Mouse (Mus musculus) embryo, embryonic 10 days (tissue): Measurements from ENCODE around the gene Wdr54.

Experiments used
- DNase-seq: peaks from one replicate; pipeline ENCODE4 v3.0.0-alpha.2; 2015; ENCODE audit warnings: low spot score

Wdr54 gene

DNA sequence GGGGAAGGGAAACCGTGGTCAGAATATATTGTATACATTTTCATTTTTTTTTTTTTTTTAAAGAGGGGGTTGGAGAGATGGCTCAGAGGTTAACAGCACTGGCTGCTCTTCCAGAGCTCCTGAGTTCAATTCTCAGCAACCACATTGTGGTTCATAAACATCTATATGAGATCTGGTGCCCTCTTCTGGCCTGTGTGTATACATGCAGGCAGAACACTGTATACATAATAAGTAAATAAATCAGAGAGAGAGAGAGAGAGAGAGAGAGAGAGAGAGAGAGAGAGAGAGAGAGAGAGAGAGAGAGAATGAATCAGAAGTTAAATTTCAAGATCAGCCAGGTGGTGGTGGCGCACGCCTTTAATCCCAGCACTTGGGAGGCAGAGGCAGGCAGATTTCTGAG, 3.3 kb upstream of the Wdr54 start:
- peak; percentile 88 for DNase-seq

DNA sequence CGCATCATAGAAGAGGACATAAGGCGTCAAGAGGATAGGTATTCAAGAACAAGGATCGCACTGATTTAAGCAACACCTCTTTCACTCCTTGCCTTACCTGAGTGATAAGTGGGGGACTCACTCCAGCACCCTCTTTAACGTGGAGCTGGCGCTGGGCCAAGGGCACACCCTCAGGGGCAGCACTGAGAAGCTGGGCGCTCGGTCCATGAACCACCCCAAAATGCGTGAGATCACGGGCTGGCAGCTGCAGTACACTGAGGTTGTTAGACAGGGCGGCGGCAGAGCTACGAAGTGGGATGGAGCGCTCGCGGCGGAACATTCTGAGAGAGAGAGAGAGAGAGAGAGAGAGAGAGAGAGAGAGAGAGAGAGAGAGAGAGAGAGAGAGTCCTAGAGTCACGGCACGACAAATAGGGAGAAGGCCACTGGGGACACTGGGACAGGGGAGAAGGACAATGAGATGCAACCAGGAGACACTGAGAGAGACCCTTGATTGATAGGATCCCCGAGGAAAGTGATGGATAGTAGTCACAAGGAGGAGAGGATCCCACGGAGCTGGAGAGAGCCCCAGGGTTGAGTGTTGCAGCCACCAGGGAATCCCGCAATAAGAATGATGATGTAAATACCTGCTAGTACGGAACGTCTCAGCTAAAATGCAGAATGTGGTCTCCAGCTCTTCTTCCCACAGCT, 502 bp downstream of the Wdr54 start:
- no peak for DNase-seq

DNA sequence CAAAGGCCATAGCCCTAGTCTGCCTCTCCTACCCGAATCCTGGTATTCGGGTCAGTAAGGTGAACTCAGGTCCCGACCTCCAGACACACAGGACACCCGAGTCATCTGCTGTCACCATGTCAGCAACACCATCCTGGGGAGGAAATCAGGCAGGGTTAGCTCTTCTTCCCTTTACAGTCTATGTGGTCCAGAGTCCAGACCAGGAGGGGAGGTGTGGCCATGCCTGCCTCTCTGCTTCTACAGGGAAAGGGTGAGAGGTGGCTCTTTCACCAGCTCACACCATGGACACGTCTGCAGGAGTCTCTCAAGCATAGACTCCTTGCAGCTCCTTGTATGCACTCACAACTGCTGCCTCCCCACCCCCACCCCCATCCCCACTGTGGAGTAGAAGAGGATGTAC, 2.7 kb downstream of the Wdr54 start:
- no peak for DNase-seq

DNA sequence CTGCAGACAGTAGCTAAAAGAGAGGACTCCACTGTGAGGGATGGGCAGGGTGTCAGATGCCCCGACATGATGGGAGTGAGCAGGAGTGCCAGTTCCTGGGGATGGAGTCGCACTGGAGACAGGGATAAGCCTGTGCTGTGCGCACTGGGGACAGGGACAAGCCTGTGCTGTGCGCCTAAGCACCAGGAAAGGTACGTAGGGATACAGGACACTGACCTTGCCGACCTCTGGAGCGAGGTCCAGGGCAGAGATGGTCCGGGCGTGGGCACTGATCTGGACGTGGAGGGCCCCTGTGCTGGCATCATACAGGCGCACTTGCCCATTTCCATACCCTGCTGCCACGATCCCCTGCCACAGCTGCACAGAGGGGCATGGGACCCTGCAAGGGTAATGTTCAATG, 3.2 kb downstream of the Wdr54 start:
- DNase-seq = no peak

DNA sequence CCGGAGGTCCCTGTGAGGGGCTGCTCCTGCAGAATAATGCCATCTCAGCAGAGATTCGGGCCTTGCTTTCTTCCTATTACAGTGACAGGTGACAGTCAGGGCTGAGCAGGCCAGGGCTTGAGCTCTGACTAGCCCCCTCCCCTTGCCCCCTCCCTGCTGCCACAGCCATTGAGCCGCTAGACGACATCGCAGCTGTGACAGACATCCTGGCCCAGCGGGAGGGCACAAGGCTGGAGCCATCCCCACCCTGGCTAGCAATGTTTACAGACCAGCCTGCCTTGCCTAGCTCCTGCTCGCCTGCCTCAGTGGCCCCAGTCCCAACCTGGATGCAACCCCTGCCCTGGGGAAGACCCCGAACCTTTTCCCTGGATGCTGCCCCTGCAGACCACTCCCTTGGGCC, 4.5 kb downstream of the Wdr54 start:
- DNase-seq = no peak

DNA sequence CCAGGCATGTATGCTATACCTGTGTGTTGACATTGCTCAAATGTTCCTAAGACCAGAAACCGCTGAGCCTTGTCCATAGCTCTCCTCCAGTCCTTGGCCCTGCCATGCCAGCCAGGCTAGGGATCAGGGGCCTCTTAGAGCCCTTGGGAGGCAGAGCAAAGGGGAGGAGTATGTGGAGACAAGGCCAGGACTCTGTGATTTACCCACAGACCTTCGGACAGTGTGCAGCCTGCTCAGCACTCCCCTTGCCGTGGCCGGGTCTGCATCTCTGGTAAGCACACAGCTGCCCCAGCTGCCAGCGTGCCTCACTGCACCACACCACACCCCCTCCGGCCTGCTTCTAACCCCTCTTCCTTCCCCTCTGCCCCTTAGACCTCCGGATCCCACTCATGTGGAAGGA, 8.9 kb downstream of the Wdr54 start:
- no peak for DNase-seq

DNA sequence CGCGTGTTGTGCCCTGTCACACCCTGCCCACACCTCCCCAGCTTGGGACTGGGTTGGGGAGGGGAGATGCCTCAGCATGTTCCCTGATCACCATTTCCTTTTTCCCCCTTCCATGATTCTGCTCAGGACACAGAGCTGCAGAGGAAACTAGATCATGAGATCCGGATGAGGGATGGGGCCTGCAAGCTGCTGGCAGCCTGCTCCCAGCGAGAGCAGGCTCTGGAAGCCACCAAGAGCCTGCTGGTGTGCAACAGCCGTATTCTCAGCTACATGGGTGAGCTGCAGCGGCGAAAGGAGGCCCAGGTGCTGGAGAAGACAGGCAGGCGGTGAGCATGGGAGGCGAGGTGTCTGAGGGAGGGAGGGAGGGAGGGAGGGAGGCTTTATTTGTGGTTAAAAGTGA, 10.4 kb downstream of the Wdr54 start:
- DNase-seq = no peak

DNA sequence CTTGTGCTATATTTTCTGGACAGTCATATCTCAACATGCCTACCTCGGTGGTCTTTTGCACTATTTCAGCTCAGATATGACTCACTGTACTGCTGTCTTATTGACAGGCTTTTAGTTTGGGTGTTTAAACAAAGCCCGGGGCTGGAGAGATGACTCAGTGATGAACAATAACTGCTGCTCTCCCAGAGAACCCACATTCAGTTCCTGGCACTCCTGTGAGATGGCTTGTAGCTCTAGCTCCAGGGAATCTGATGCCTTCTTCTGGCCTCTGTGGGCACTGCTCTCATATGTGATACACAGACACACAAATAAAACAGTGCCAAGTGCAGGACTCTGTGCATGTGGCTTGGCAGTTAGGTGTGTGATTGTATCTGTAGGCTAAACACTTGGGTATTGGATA, 11.0 kb downstream of the Wdr54 start:
- no peak for DNase-seq

DNA sequence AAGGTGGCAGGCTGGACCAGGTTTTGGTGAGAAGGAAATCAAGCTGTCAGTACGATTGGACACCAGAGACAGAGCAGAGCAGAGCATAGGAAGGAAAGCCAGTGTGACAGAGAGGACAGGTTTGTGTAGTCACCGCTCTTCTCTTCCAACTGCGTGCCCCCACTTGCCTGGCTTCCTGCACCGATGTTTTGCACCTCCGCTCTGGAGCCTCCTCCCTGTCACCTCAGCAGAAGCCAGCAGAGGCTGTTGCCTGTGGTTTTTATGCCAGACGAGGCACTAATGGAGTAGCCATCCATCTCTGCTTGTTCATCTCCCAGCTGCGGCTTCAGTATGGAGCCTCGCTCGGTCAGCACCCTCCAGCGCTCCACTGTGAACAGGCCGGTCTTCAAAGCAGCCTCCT, 13.3 kb downstream of the Wdr54 start:
- no peak for DNase-seq

DNA sequence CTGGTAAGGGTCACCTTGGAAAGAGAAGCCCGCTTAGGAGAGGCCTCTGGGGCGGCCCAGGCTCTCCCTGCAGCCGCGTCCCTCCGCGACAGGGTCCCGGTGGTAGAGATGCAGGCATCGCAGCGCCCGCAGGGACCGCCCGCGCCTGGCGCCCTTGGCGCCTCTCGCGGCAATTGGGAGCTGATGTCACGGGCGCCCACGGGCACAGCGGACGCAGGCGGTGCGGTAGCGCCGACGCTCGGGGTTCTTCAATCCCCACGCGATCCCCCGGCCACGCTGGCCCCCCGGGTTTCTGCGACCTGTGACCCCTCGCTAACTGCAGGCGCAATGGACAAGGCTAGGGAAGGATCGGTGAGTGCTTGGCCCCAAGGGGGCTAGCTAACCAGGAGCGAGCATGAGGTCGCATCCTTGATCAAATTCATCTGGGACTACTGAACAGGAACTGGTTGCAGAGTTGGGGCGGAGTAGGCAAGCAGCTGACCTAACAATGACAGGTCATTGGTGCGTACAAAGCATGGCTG, 13.9 kb downstream of the Wdr54 start:
- peak; percentile 64 for DNase-seq

DNA sequence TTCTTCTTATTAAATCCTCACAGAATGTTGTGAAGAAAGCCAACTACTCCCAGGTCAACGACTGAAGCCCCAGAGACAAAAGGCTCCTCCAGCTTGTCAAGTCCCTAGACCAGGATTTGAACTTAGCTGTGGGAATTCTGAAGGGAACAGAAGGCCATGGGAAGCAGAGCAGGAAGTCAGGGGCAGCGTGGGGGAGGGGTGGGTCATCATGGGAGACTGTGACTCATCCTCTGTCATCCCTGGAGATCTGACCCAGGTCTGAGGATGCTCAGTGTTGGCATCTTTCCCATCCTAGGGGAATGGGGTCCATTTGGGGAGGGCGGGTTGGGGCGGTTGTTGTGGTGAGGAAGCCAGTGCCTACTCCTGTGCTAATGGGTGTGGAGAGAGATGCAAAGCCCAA, 14.6 kb downstream of the Wdr54 start:
- no peak for DNase-seq

DNA sequence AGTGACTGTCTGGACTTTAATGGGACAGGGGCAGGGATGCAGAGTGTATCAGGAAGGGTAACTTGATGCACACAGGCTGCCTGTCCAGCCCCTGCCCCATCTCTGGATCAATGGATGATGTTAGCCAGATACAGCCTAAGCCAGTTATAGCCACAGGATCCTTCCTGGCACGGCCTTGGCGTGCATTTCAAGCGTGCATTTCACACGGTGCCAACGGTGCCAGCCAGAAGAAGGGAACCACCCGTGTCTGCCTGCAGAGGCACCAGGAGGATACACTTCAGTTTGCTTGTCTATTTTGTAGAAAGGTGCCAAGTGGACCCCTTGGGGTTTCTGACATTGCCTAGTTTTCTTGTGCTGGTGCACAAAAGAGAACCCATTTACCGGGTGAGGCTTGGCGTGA, 16.2 kb downstream of the Wdr54 start:
- no peak for DNase-seq

DNA sequence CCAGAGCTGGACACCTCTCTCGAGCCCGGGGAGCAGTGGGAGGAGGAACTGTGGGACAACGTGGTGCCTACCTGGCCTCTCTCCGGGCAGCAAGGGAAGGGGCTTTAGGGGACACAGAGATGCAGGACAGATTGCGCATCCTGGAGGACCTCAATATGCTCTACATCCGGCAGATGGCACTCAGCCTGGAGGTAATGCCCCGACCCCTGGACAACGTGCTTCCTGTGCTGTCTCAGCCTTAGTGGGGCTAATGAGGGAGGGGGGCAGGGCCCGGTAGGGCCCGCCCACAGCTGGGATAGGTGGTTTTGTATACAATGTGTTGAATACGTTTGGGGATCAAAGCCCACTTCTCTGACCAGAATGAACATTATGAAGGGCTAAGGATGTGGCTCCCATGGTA, 18.1 kb downstream of the Wdr54 start:
- DNase-seq = peak; percentile 84

DNA sequence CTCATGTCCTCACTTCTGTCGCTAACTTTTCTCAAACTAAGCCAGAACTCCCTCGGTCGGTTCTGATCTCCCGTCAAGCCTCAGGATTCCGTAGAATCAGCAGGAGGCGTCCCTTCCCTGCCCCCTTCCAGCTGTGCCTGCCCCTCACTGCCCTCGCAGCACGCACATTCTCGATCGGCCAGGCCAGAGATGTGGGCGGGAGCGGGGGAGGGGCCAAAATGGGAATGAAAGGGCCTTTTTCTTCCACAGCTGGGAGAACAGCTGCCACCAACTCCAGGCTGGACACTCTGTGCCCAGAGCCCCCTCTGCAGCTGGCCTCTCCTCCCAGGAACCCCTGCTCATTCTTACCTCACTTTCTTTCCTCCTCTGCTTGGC, 18.6 kb downstream of the Wdr54 start:
- peak; percentile 93 for DNase-seq

DNA sequence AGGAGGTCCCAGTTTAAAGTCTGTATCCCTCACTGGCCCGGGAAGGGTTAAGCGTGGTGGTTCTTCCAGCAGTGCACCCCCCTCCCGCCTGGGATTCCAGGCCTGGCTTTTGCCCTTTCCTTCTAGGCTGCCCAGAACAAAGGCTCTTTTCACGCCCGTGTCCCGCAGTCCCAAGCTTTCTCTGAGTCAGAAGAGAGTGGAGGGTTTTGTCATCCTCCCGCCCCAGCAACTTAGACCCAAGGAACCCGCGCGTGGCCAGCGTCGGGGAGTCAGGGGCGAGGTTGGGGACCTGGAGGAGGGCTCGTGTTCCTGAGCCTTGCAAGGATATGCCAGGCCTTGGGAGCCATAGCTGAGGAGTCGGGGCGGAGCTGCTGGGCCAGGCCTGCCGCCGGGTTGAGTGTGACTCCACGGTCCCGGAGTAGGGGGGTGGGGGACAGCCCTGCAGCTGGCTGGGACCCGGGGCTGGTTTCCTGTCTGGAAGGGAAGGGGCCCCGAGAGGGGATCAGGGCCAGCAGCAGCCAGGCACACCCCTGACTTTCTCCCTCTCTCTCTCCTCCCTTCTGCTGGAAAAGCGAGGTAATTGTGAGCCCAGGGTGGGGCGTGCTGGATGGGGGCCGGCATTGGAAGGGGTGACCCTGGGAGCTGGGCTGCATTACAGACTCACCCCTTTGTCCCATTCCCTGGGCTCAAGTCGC, 19.2 kb downstream of the Wdr54 start:
- peak; percentile 91 for DNase-seq

DNA sequence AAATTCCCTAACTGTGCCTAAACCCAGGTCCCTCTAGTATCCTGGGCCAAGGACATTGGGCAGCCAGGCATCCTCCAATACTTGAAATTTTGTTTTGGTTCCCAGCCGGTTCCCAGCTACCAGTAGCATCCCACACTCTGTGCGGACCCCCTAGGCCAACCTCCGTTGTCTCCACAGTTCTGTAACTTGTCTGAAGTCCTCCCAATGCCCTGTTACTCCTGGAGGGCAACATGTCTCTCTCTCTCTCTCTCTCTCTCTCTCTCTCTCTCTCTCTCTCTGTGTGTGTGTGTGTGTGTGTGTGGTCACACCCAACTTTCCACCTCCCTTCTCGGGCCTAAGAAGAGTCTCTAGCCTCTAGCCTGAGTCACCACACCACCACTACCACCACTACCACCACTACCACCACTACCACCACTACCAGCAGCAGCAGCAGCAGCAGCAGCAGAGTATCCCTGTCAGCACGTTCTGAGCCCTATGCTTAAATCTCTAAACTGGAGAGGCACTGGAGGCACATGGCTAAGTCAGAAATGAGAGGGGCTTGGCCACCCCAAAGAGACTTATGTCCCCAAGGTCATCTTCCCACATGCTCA, 19.8 kb downstream of the Wdr54 start:
- no peak for DNase-seq

DNA sequence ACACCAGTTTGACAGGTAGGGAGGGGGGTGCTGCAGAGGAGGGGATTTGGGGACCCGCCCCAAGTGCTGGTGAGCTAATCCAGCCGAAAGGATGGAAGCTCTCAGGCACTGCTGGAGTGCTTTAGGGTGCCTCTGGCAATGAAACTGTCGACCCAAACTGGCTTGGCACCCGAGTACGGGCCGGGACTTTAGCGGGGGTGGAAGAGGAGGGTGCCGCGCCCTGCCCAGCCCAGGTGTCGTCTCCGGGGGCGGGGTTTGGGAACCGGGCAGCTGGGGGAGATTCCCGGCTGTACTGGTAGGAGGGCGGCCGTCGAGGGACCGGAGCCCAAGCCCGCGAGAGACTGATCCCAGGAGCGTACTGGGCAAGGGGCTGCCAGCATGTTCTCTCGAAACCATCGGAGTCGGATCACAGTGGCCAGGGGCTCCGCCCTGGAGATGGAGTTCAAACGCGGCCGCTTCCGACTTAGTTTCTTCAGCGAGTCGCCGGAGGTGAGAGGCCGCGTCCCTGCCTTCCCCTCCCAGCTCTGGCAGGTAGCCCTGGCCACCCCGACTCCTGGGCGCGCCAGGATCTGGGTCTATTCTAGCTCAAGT, 20.5 kb downstream of the Wdr54 start:
- DNase-seq = peak; percentile 42

DNA sequence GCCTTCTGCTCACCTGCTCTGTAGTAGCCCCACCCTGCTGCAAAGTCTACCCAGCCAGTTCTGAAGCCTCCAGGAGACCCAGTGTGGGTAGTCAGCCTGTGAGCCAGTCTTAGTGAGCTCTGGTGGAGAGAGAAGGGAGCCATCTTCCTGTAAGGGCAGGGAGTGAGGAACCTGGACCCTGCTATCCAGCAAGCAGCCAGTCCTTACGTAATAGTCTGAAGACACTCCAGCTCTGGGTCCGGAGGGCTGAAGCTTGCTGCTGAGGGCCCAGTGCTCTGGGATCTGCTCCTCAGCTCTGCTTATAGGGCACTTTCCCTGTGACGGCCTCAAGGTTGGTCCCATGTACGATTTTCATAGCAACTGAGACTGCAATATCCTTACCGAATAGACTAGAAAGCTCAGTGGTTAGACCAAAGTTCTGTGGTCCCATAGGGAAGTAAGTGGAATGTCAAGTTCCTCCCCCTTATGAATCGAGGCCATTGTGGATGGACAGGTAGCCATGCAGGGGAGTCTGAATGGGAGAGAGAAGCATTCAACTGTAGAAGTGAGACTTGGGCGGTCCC, 21.2 kb downstream of the Wdr54 start, which contains the start of gene Rtkn:
TSS of gene Rtkn (plus strand) at position 513 of the 563 bp plus-strand sequence.
- DNase-seq = no peak

DNA sequence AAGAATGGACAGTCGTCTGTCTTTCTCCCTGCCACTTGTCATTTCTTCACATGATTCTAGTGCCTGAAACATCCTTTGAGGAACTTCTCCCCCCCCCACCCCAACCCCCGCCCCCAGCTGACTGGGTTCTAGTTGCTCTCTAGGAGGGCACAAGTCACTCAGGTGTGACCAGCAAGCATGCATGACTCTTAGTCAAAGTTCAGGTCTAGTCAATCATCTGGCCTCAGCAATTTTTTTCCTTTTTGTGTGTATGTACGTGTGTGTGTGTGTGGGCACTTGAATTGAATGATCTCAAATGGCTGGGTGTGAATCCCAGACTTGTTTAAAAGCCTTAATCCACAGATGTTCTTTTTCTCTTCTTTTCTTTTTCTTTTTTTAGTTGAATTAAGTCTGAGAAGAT, 22.0 kb downstream of the Wdr54 start:
- no peak for DNase-seq

DNA sequence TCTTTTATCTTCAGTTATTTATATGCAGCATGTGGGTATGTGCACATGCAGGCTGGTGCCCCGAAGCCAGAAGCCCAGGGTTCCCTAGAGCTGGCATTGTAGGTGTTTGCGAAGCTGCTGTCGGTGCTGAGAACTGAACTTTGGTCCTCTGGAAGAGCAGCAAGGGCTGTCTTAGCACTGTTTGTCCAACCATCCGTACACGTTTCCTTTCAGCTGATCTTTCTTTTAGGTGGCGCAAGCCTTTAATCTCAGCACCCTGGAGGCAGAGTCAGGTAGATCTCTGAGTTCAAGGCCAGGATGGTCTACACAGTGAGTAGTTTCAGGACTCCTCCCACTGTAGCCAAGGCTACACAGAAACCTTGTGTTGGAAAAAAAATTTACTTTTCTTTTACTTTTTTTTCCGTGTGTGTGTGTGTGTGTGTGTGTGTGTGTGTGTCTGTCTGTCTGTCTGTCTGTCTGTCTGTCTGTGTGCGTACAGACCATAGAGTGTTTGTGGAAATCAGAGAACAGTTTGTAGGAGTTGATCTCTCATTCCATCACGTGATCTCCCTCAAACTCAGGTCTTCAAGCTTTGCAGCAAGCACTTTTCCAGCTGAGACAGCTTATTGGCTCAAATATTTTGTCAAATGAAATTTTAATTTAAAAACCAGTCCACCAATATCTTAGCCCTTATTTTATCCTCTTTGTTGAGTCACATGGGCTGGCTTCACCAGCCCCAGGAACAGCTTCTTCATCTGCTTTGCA, 23.8 kb downstream of the Wdr54 start:
- no peak for DNase-seq

DNA sequence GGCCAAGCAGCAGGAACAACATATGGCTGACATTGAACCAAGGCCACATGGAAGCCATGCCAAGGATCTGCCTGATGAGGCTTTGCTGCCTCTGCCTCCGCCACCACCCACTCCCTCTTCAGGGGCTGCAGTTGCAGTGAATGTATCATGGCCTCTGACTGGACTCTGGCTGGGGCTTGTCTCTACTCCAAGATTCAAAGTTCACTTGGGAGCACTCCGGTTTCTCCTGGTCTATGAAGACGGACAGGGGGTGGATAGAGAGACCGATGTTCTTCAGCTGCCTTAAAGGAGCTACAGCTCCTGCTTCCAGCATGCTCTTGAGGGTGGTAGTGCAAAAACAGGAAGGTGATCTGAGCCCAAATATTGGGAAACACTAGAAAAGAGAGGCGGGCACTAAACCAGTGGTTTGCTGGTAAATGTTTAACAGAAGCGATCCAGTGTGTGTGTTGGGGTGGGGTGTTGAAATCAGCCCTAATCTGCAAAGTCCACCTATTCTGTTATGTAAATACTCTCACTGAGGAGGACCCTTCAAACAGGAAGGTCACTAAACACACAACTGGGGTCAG, 24.6 kb downstream of the Wdr54 start:
- no peak for DNase-seq

DNA sequence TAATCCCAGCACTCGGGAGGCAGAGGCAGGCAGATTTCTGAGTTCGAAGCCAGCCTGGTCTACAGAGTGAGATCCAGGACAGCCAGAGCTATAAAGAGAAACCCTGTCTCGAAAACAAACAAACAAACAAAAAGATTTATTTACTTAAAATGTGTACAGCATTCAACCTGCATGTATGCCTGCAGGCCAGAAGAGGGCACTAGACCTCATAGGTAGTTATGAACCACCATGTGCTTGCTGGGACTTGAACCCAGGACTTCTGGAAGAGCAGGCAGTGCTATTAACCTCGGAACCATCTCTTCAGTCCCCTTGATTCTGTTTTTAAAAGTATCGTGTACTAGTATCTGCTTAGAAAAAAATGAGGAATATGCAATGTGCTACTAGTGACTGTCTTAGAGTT, 28.8 kb downstream of the Wdr54 start:
- no peak for DNase-seq
